Comparison of ENCODE assay signal across 11 mouse cellular contexts in the genomic region with DNA sequence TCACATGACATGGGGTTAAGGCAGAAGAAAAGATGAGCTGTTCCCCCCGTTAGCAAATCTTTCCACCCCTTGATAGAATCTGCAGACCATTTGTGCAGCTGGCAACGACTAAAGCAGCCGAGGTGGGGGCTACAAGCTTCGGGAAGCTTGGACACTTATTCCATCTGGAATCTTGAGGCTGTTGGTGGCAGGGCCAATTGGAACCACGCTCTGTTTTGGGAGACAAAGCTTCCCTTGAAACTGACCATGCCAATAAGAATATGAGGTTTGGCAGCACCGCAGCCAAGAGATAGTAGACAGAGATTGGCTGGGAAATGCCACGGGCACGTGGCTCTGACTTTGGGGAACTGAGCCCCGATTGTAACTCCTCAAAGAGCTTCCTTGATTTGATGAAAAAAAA. TPM values are rescaled to one million over a fixed set of nuclear protein-coding genes. Genes with fewer than 3 reads are reported as not detected.
DNase-seq lines count a peak whose midpoint lies in the region; ATAC-seq lines count a peak whose summit lies in the region.
"Had no signal": no experiment of that assay in that cellular context is flagged by ENCODE, and none has a peak within 500 bp of the region (broad histone marks: within the 10 kb centered on the region; RNA-seq: fewer than 3 reads in every experiment).

No protein-coding gene starts in this region.

- no peaks in the 10 kb centered on the region for H3K9me3 ChIP-seq in heart, embryonic 10.5 days
- H3K9me3 ChIP-seq in heart, embryonic 15.5 days (replicated peaks): no peaks in the 10 kb centered on the region

- H3K9ac ChIP-seq in heart, embryonic 15.5 days: no peak overlapping the region

- H3K4me1 ChIP-seq in heart, embryonic 10.5 days: peaks cover 7% of the 10 kb centered on the region; the same call in 1 of the 2 replicates
- H3K4me1 ChIP-seq in heart, embryonic 15.5 days (replicated peaks): peaks cover 16% of the 10 kb centered on the region

- H3K27ac ChIP-seq in heart, embryonic 10.5 days: no peak overlapping the region
- no peak overlapping the region for H3K27ac ChIP-seq in heart, embryonic 15.5 days

- ATAC-seq in heart, embryonic 15.5 days (replicated peaks; ENCODE audit: insufficient number of reproducible peaks, insufficient read depth, low FRiP score, low read depth): 0 out of 2 replicates have a peak, but pooled peaks have one; percentile 37
- ATAC-seq: inflammation-experienced regulatory T-cells, adult 6 months had no signal

- DNase-seq in heart, adult 18-20 months: peak; percentile 29 to 44
- DNase-seq in heart, embryonic 10.5 days (ENCODE audit: low spot score): no peak
- peak; percentile 13 for DNase-seq in right cerebral cortex, adult 18-20 months
- DNase-seq in right cerebral cortex, adult 2 months (ENCODE audit: low spot score in 2 of 2): no peak
- peak; percentile 71 for DNase-seq in retina, postnatal 1 day
- DNase-seq in cerebellum, adult 11 months: no peak
- no peak for DNase-seq in thymus, postnatal 0 days (ENCODE audit: low spot score)
- DNase-seq: cerebellum, adult 11-12 months; thymus, adult 2 months had no signal

- H3K4me3 ChIP-seq in heart, embryonic 10.5 days: no peak overlapping the region
- H3K4me3 ChIP-seq in heart, embryonic 15.5 days: no peak overlapping the region

- H3K27me3 ChIP-seq in heart, embryonic 10.5 days (ENCODE audit: insufficient read depth, poor library complexity, severe bottlenecking): no peaks in the 10 kb centered on the region
- H3K27me3 ChIP-seq in heart, embryonic 15.5 days: no peaks in the 10 kb centered on the region

- WGBS in heart, embryonic 10.5 days: 68% methylated on average over 9 of the region's 9 CpGs
- WGBS in heart, embryonic 15.5 days: 54% methylated on average over 9 of the region's 9 CpGs

- no peaks in the 10 kb centered on the region for H3K36me3 ChIP-seq in heart, embryonic 10.5 days
- no peaks in the 10 kb centered on the region for H3K36me3 ChIP-seq in heart, embryonic 15.5 days

- no peak overlapping the region for H3K4me2 ChIP-seq in heart, embryonic 15.5 days

RNA-seq across cellular contexts. Expression of gene Vash1, which starts 31.7 kb away (rescaled TPM):
- total RNA-seq in heart, adult 18-20 months (2021): 10 to 100 TPM in 1 of 2 experiments, 1 to 10 TPM in 1; 9.2 to 18.5 TPM
- polyA plus RNA-seq in heart, embryonic 10.5 days (2016; fragmentation: Nextera tagmentation; extraction: Ambion mirVana): 7.7 and 9.9 TPM in 2 replicates
- polyA plus RNA-seq in heart, embryonic 15.5 days (2015; fragmentation: Nextera tagmentation; extraction: Ambion mirVana): 11.0 and 11.9 TPM in 2 replicates
- polyA plus RNA-seq in thymus, postnatal 0 days (2015; fragmentation: Nextera tagmentation; extraction: Ambion mirVana): 1.3 and 1.5 TPM in 2 replicates

Comparison
In these comparisons a context has a peak if more than half of its experiments do, and no peak if none do; other contexts are left out.
1. DNase-seq: peak in heart, adult 18-20 months (2 of 2), right cerebral cortex, adult 18-20 months (single experiment) and retina, postnatal 1 day (single experiment); none in heart, embryonic 10.5 days (single experiment), right cerebral cortex, adult 2 months (0 of 2), cerebellum, adult 11 months (single experiment) and thymus, postnatal 0 days (single experiment).